Mouse (Mus musculus) frontal cortex, postnatal 10 days (tissue): ENCODE results near the gene Izumo1.

Experiments used
- DNase-seq, 2 experiments: peaks; one replicate each; pipeline ENCODE4 v3.0.0; 2022; ENCODE audit warnings: low spot score in 2 of 2, mixed read lengths in 1 of 2

Izumo1 gene

DNA sequence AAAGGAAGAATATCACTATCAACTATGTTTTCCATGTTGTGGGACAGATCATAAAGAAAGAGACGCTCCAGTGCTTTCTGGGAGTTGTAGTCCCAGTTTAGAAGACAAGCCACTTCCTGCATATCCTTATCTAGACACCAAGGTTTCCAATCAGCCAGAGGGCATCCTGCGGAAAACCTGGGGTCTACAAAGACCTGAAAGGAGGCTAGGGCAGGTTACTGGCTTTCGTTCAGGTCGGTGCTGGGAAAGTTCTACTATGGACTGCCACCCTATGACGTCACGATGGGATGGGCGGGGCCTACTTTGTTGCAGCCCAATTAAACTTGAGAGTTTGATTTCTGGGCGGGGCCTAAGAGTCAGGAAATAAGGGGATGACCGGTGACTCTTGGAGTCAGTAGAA, at the start of gene Izumo1:
Gene Izumo1, plus strand, starts transcription at position 369 of the 400 bp plus-strand sequence.
- no peak for DNase-seq

GRCm38 (mm10) chr7:45571966-45572365, 49.6 kb upstream of the Izumo1 start:
- no peak for DNase-seq

DNA sequence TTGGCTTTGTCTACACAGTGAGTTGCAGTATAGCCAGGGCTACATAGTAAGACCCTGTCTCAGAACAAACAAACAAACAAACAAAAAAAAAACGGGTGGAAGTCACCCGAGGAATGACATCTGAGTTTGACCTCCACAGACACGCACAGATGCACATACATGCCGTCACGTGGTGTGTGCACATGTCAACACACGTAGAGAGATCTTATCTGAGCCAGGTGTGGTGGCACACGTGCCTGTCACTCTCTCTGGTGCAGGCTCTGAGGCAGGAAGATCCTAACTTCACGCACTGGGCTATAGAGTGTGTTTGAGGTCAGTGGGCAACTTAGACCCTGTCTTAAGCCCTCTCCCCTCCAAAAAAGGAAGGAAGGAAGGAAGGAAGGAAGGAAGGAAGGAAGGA, 47.7 kb upstream of the Izumo1 start:
- no peak for DNase-seq

DNA sequence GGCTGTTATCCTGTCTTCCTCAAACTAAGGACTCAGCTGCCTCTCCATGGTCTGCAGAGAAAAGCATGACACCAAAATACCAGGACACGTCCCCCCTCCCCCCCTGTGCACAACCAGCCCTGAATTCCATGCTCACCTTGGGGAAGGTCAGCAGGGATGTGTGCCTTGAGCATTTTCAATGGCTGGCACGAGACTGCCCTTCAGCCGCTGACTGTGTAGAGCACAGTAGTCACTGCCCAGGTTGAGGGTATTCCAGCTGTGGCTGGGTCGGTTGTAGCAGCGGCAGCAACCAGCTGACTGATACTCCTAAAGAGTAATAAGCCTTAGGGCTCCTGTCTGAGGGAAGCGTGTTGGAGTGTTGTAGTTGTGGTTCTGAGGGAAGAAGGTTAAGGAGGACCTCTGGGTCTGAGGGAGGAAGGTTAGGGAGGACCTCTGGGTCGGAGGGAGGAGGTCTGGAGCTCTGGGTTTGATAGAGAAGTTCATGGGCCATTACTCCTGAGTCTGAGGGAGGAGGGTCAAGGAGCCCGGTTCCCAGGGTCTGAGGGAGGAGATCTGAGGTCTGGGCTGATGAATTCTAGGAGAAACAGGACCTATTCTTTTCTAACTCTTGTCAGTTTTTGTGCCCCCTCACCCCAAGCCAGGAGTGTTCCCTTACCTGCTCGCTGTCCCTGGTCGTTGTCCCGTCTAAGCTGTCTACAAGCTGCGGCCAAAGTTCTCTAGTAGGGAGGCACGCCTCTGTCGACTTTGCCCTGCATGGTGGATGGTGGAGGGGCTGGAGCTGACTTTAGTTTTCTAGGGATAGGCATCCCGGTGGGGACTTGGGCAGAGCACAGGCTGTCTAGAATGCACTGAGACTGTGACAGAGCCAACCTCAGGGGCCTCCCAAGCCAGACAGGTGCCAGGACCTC, 46.9 kb upstream of the Izumo1 start:
- DNase-seq, result no peak

- no peak for DNase-seq
Observed at GRCm38 (mm10) chr7:45585923-45586322, 35.7 kb upstream of the Izumo1 start.

DNA sequence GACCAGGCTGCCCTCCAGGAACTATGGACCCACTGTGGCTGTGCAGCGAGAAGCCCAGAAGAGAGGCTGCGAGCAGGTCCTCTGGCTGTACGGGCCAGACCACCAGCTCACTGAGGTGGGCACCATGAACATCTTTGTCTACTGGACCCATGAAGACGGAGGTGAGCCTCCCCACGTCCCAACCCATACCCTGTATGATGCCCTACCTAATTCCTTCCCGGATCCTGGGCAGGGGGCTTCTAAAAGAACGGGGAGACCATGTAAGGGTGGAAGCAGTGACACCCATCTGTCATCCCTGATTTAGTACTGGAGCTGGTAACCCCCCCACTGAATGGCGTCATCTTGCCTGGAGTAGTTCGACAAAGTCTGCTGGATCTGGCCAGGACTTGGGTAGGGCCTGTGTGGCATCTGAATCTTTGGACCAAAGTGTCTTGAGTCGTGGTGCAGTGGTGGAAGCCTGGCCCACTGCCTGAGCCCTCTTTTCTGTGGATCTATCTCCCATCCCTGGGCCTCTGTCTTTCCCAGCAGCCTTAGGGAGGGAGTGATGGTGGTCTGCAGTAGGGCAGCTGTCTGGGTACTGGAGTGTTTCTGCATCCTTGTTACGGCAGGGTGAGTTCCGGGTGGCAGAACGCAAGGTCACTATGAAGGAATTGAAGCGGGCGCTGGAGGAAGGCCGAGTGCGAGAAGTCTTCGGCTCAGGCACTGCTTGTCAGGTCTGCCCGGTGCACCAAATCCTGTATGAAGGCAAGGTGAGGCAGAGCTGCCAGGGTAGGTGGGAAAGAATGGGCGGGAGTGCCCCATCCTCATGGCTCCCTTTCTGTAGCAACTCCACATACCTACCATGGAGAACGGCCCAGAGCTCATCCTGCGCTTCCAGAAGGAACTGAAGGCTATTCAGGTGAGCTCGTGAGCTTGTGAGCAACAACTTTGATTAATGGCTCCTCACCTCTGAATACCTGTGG, 33.7 kb upstream of the Izumo1 start:
- no peak for DNase-seq

- peak; percentile 95 to 98 for DNase-seq
Observed at GRCm38 (mm10) chr7:45589173-45589572, 32.4 kb upstream of the Izumo1 start.

GRCm38 (mm10) chr7:45589898-45590297, 31.7 kb upstream of the Izumo1 start:
- DNase-seq, result no peak

GRCm38 (mm10) chr7:45590874-45591273, 30.7 kb upstream of the Izumo1 start:
- no peak for DNase-seq

DNA sequence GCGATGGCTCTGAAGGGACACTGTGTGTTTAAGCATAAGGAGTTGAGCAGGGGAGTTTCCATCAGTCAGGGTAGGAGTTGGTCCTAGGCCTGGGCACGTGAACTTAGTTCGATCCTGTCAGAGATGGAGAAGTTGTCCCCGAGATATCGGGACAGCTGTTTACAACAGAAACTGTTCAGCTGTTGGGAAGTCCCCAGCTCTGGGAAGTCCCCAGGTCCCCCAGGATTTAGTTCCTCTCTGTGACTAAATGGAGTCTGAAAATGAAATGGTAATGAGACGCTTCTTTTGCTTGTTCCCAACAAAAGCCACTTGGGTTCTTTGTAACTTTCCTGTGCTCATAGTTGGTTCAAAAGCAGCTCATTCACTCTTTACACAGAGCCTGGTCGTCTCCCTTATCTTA, 29.7 kb upstream of the Izumo1 start:
- no peak for DNase-seq

GRCm38 (mm10) chr7:45593118-45593815, 28.3 kb upstream of the Izumo1 start:
- peak in 1 of 2 experiments; percentile 71 for DNase-seq

DNA sequence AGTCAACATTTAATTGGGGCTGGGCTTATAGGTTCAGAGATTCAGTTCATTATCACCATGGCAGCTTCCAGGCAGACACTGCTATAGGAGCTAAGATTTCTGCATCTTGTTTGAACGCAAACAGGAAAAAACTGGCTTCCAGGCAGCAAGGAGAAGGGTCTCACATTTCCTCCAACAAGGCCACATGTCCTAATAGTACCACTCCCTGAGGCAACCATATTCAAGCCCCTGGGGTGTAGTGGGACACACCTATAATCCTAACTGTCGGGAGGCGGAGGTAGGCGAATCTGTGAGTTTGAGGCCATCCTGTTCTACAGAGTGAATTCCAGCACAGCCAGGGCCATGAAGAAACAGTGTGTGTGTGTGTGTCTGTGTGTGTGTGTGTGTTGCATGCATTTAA, 26.4 kb upstream of the Izumo1 start:
- DNase-seq, result no peak

- DNase-seq, result no peak
Observed at GRCm38 (mm10) chr7:45596107-45596506, 25.5 kb upstream of the Izumo1 start.

- no peak for DNase-seq
Observed at GRCm38 (mm10) chr7:45597013-45597412, 24.6 kb upstream of the Izumo1 start.

- DNase-seq, result no peak
Observed at GRCm38 (mm10) chr7:45597527-45597926, 24.1 kb upstream of the Izumo1 start.

DNA sequence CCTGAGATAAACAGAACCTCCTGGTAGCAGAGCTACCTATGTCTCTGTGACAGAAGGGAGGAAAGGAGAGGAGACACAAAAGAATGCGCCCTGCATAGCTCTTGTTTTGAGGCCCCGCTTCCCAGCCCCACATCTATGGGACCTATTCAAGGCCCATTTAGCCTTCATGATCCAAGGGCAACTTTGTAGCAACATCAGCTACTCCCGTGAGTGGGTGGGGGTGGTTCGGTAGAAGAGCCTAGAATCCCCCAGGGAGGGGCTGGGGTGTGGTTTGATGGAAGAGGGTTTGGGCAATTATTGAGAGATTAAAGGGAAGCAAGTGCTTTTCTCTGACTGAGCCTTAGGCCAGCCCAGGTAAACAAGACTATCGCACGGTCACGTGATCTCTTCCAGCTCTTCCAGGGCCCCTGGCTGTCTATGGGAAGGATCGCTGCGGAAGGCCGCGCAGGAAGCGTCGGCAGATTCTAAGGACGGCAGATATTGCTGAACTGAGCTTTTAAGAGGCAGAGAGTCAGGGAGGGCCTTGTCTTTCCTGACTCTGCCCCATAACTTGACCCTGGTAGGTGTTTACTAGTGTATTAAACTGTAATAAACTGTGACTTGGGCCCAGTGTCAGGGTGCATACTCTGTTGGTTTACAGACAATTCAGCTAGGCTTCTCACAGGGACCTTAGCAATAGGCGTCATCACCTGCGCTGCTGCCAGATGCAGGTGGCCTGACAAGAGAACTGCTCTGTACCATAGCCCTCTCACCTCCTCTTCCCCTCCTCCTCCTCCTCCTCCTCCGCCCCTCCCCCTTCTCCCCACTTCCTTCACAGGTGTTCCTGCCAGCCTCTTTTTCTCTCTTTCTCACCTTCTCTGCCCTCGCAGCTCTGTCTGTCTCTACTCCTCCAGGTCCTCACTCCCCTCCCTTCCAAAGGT, 22.4 kb upstream of the Izumo1 start:
- DNase-seq, result no peak

- no peak for DNase-seq
Observed at GRCm38 (mm10) chr7:45605704-45606289, 15.8 kb upstream of the Izumo1 start.

DNA sequence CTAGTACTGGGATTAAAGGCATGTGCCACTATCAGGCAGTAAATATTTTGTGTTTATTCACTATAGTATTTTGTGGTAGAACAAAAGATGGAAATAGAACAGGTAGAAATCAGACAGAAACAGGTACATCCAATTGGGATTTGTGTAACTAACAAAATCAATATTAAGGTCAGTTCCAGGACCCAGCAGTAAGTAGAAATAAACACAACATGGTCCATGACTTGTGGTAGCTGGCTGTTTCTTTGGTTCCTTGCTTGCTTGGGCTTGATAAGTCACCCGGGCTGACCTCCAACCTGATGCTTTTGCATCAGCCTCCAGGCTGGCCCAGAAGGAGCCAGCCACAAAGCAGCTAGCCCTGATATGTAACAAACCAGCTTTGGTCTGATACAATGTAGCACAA, 12.1 kb upstream of the Izumo1 start:
- no peak for DNase-seq

- DNase-seq, result no peak
Observed at GRCm38 (mm10) chr7:45616277-45616676, 5.3 kb upstream of the Izumo1 start.

- DNase-seq, result no peak
Observed at GRCm38 (mm10) chr7:45617042-45617695, 4.4 kb upstream of the Izumo1 start, which contains the start of gene Fut1. Fut1 (plus strand) TSS chr7:45617289.
